Mouse (Mus musculus): Measurements from ENCODE around the gene Ccdc88b. TPM values are rescaled to one million over a fixed set of nuclear protein-coding genes. Genes with fewer than 3 reads are reported as not detected.

The Ccdc88b gene
- polyA plus RNA-seq, 1 experiment from 2014 or later: 0.68 TPM

- 79% methylated on average over 4 of the region's 4 CpGs for WGBS
- no peak for ATAC-seq
- H3K9ac ChIP-seq (replicated peaks; ENCODE audit: low read depth, low read length): no peak overlapping the region
Observed at GRCm38 (mm10) chr19:6892512-6892911, 34.5 kb upstream of the Ccdc88b start.

GRCm38 (mm10) chr19:6877965-6878364 is 20.0 kb upstream of the Ccdc88b start:
- ATAC-seq: no peak
- H3K4me2 ChIP-seq (ENCODE audit: low read length): no peak overlapping the region
- 90% methylated on average over 4 of the region's 4 CpGs for WGBS

More at GRCm38 (mm10) chr19:6892512-6892911, 34.5 kb upstream of the Ccdc88b start:
- H3K36me3 ChIP-seq (ENCODE audit: control insufficient read depth, insufficient read depth): no peaks in the 10 kb centered on the region
- H3K4me1 ChIP-seq (replicated peaks; ENCODE audit: control insufficient read depth, insufficient read depth, low read length): no peaks in the 10 kb centered on the region
- 0 out of 2 replicates have a peak, but pooled peaks cover 2% of the 10 kb centered on the region for H3K27me3 ChIP-seq (replicated peaks; ENCODE audit: control insufficient read depth, insufficient read depth, low read length)
- no peak overlapping the region for H3K4me3 ChIP-seq (replicated peaks; ENCODE audit: low read length)
- no peak overlapping the region for H3K4me2 ChIP-seq (ENCODE audit: low read length)
- no peak overlapping the region for H3K27ac ChIP-seq (ENCODE audit: low read length)
- no peaks in the 10 kb centered on the region for H3K9me3 ChIP-seq (ENCODE audit: control insufficient read depth, low read length)

GRCm38 (mm10) chr19:6876799-6877198 is 18.8 kb upstream of the Ccdc88b start:
- H3K27ac ChIP-seq (ENCODE audit: low read length): no peak overlapping the region
- no peak overlapping the region for H3K4me3 ChIP-seq (replicated peaks; ENCODE audit: low read length)
- no peaks in the 10 kb centered on the region for H3K4me1 ChIP-seq (replicated peaks; ENCODE audit: control insufficient read depth, insufficient read depth, low read length)
- no peak for ATAC-seq
- no peaks in the 10 kb centered on the region for H3K27me3 ChIP-seq (replicated peaks; ENCODE audit: control insufficient read depth, insufficient read depth, low read length)
- no peak overlapping the region for H3K9ac ChIP-seq (replicated peaks; ENCODE audit: low read depth, low read length)
- H3K36me3 ChIP-seq (ENCODE audit: control insufficient read depth, insufficient read depth): no peaks in the 10 kb centered on the region
- H3K9me3 ChIP-seq (ENCODE audit: control insufficient read depth, low read length): peaks cover 14% of the 10 kb centered on the region
- no peak overlapping the region for H3K4me2 ChIP-seq (ENCODE audit: low read length)

More at GRCm38 (mm10) chr19:6877965-6878364, 20.0 kb upstream of the Ccdc88b start:
- Histone ChIP-seq H3K4me1 (replicated peaks; ENCODE audit: control insufficient read depth, insufficient read depth, low read length) (no peaks in the 10 kb centered on the region), H3K36me3 (ENCODE audit: control insufficient read depth, insufficient read depth) (no peaks in the 10 kb centered on the region), H3K27me3 (replicated peaks; ENCODE audit: control insufficient read depth, insufficient read depth, low read length) (no peaks in the 10 kb centered on the region), H3K4me3 (replicated peaks; ENCODE audit: low read length) (no peak overlapping the region), H3K27ac (ENCODE audit: low read length) (no peak overlapping the region), H3K9ac (replicated peaks; ENCODE audit: low read depth, low read length) (no peak overlapping the region), H3K9me3 (ENCODE audit: control insufficient read depth, low read length) (peaks cover 14% of the 10 kb centered on the region)

DNA sequence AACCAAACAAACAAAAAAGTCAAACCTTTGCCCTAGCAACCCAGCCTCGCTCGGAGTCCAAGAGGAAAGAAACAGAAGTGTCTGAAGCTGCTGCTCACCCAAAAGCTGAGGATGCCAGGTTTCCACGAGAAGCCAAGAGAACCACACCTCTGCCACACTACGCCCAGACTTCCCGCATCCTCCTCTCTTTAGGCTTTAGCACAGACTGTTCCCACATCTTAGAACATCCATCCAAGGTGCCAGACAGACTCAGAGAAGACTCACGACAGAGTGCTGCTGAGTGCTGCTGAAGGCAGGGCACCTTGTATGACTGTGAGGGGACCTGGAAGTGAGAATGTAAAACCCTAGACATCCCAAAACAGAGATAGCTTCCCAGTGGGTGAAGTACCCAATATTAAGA is 17.8 kb upstream of the Ccdc88b start:
- H3K27me3 ChIP-seq (replicated peaks; ENCODE audit: control insufficient read depth, insufficient read depth, low read length): no peaks in the 10 kb centered on the region
- H3K9me3 ChIP-seq (ENCODE audit: control insufficient read depth, low read length): peaks cover 12% of the 10 kb centered on the region
- H3K4me1 ChIP-seq (replicated peaks; ENCODE audit: control insufficient read depth, insufficient read depth, low read length): no peaks in the 10 kb centered on the region
- no peak overlapping the region for H3K27ac ChIP-seq (ENCODE audit: low read length)
- no peak overlapping the region for H3K4me3 ChIP-seq (replicated peaks; ENCODE audit: low read length)
- no peak for ATAC-seq
- H3K36me3 ChIP-seq (ENCODE audit: control insufficient read depth, insufficient read depth): no peaks in the 10 kb centered on the region
- no peak overlapping the region for H3K4me2 ChIP-seq (ENCODE audit: low read length)
- H3K9ac ChIP-seq (replicated peaks; ENCODE audit: low read depth, low read length): no peak overlapping the region
- WGBS: 90% methylated on average over 6 of the region's 6 CpGs

- no peak overlapping the region for H3K4me3 ChIP-seq (replicated peaks; ENCODE audit: low read length)
- H3K9ac ChIP-seq (replicated peaks; ENCODE audit: low read depth, low read length): no peak overlapping the region
- no peak overlapping the region for H3K27ac ChIP-seq (ENCODE audit: low read length)
- no peak overlapping the region for H3K4me2 ChIP-seq (ENCODE audit: low read length)
- WGBS: 84% methylated on average over 1 of the region's 1 CpGs
- no peaks in the 10 kb centered on the region for H3K27me3 ChIP-seq (replicated peaks; ENCODE audit: control insufficient read depth, insufficient read depth, low read length)
- no peaks in the 10 kb centered on the region for H3K4me1 ChIP-seq (replicated peaks; ENCODE audit: control insufficient read depth, insufficient read depth, low read length)
- no peaks in the 10 kb centered on the region for H3K36me3 ChIP-seq (ENCODE audit: control insufficient read depth, insufficient read depth)
- ATAC-seq: no peak
- peaks cover 4% of the 10 kb centered on the region; the same call in 1 of the 2 replicates for H3K9me3 ChIP-seq (ENCODE audit: control insufficient read depth, low read length)
Observed at GRCm38 (mm10) chr19:6874257-6874656, 16.2 kb upstream of the Ccdc88b start.

DNA sequence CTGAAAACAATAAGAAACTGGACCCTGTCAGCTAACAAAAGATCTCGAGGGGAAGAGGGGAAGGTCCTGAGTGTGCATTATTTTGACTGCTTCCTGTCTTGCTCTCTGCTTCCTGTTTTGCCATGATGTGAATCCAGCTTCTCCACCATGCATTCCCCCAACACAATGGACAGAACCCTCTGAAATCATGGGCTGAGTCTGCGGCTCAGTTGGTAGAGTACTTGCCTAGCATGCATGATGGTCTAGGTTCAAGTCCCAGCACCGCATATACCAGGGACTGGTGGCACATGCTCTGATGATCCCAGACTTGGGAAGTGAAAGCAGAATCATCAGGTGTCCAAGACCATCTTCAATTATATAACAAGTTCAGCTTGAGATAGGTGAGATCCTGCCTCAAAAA is 14.7 kb upstream of the Ccdc88b start:
- 72% methylated on average over 3 of the region's 3 CpGs for whole genome bisulfite sequencing
- no peak overlapping the region for H3K4me3 ChIP-seq (replicated peaks; ENCODE audit: low read length)
- H3K9me3 ChIP-seq (ENCODE audit: control insufficient read depth, low read length): no peaks in the 10 kb centered on the region
- H3K27ac ChIP-seq (ENCODE audit: low read length): no peak overlapping the region
- no peaks in the 10 kb centered on the region for H3K36me3 ChIP-seq (ENCODE audit: control insufficient read depth, insufficient read depth)
- H3K27me3 ChIP-seq (replicated peaks; ENCODE audit: control insufficient read depth, insufficient read depth, low read length): no peaks in the 10 kb centered on the region
- no peak overlapping the region for H3K9ac ChIP-seq (replicated peaks; ENCODE audit: low read depth, low read length)
- no peaks in the 10 kb centered on the region for H3K4me1 ChIP-seq (replicated peaks; ENCODE audit: control insufficient read depth, insufficient read depth, low read length)
- ATAC-seq: no peak
- no peak overlapping the region for H3K4me2 ChIP-seq (ENCODE audit: low read length)

- Histone ChIP-seq H3K9me3 (ENCODE audit: control insufficient read depth, low read length) (no peaks in the 10 kb centered on the region), H3K36me3 (ENCODE audit: control insufficient read depth, insufficient read depth) (no peaks in the 10 kb centered on the region), H3K4me1 (replicated peaks; ENCODE audit: control insufficient read depth, insufficient read depth, low read length) (no peaks in the 10 kb centered on the region), H3K4me2 (ENCODE audit: low read length) (no peak overlapping the region), H3K4me3 (replicated peaks; ENCODE audit: low read length) (no peak overlapping the region), H3K9ac (replicated peaks; ENCODE audit: low read depth, low read length) (no peak overlapping the region), H3K27me3 (replicated peaks; ENCODE audit: control insufficient read depth, insufficient read depth, low read length) (no peaks in the 10 kb centered on the region), H3K27ac (ENCODE audit: low read length) (no peak overlapping the region)
- 59% methylated on average over 5 of the region's 5 CpGs for WGBS
- no peak for ATAC-seq
Observed at GRCm38 (mm10) chr19:6871574-6872271, 13.7 kb upstream of the Ccdc88b start.

DNA sequence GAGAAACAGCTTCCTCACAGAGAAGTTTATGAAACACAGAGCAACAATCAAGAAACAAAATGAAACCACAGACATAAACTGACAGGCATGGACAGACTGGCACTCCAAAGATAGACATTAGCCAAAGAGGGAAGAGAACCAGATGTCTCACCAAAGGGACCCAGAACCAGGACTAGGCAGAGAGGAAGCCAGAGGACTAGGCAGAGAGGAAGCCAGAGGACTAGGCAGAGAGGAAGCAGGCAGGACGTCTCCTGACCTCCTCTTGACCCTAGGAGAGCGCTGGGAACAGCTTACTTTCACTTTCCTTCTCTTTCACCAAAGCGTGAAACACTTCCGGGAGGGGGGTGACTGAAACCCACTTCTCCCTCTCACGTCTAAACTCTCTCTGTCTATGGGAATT is 11.3 kb upstream of the Ccdc88b start:
- no peak overlapping the region for H3K4me3 ChIP-seq (replicated peaks; ENCODE audit: low read length)
- H3K36me3 ChIP-seq (ENCODE audit: control insufficient read depth, insufficient read depth): no peaks in the 10 kb centered on the region
- no peak overlapping the region for H3K27ac ChIP-seq (ENCODE audit: low read length)
- no peaks in the 10 kb centered on the region for H3K9me3 ChIP-seq (ENCODE audit: control insufficient read depth, low read length)
- WGBS: 11% methylated on average over 5 of the region's 5 CpGs
- H3K4me1 ChIP-seq (replicated peaks; ENCODE audit: control insufficient read depth, insufficient read depth, low read length): no peaks in the 10 kb centered on the region
- H3K4me2 ChIP-seq (ENCODE audit: low read length): no peak overlapping the region
- H3K27me3 ChIP-seq (replicated peaks; ENCODE audit: control insufficient read depth, insufficient read depth, low read length): no peaks in the 10 kb centered on the region
- no peak for ATAC-seq
- H3K9ac ChIP-seq (replicated peaks; ENCODE audit: low read depth, low read length): no peak overlapping the region

GRCm38 (mm10) chr19:6861451-6861850 is 3.4 kb upstream of the Ccdc88b start:
- Histone ChIP-seq H3K9me3 (ENCODE audit: control insufficient read depth, low read length) (no peaks in the 10 kb centered on the region), H3K9ac (replicated peaks; ENCODE audit: low read depth, low read length) (no peak overlapping the region), H3K27me3 (replicated peaks; ENCODE audit: control insufficient read depth, insufficient read depth, low read length) (no peaks in the 10 kb centered on the region), H3K4me3 (replicated peaks; ENCODE audit: low read length) (no peak overlapping the region), H3K4me2 (ENCODE audit: low read length) (no peak overlapping the region), H3K27ac (ENCODE audit: low read length) (no peak overlapping the region), H3K36me3 (ENCODE audit: control insufficient read depth, insufficient read depth) (no peaks in the 10 kb centered on the region), H3K4me1 (replicated peaks; ENCODE audit: control insufficient read depth, insufficient read depth, low read length) (no peaks in the 10 kb centered on the region)
- ATAC-seq: no peak
- WGBS: 94% methylated on average over 4 of the region's 4 CpGs

GRCm38 (mm10) chr19:6860706-6861105 is 2.7 kb upstream of the Ccdc88b start:
- Histone ChIP-seq H3K4me3 (replicated peaks; ENCODE audit: low read length) (no peak overlapping the region), H3K4me1 (replicated peaks; ENCODE audit: control insufficient read depth, insufficient read depth, low read length) (no peaks in the 10 kb centered on the region), H3K4me2 (ENCODE audit: low read length) (no peak overlapping the region), H3K9me3 (ENCODE audit: control insufficient read depth, low read length) (no peaks in the 10 kb centered on the region), H3K27me3 (replicated peaks; ENCODE audit: control insufficient read depth, insufficient read depth, low read length) (no peaks in the 10 kb centered on the region), H3K36me3 (ENCODE audit: control insufficient read depth, insufficient read depth) (no peaks in the 10 kb centered on the region), H3K27ac (ENCODE audit: low read length) (no peak overlapping the region), H3K9ac (replicated peaks; ENCODE audit: low read depth, low read length) (no peak overlapping the region)
- 88% methylated on average over 6 of the region's 6 CpGs for WGBS
- ATAC-seq: no peak

Data from forebrain, embryonic 16.5 days (tissue).